Mouse (Mus musculus) layer of hippocampus, postnatal 10 days (tissue): ENCODE measurements at regions not wholly inside any gene's neighbourhood (a gene's known extent, or its start where the extent isn't known, plus 50 kb on each side); places are given as distances from the start of the nearest gene placed in this dataset.

Experiments used
- DNase-seq, 2 experiments: peaks; one replicate each; pipeline ENCODE4 v3.0.0; 2021; ENCODE audit warnings: low spot score in 2 of 2

- DNase-seq: no peak
Measured at GRCm38 (mm10) chr8:26283957-26284356, 164.6 kb downstream of the Gm45692 start.

GRCm38 (mm10) chr8:26287665-26288064 is 168.3 kb downstream of the Gm45692 start:
- DNase-seq: no peak

- no peak for DNase-seq
Measured at GRCm38 (mm10) chr8:26288163-26288562, 168.8 kb downstream of the Gm45692 start.

DNA sequence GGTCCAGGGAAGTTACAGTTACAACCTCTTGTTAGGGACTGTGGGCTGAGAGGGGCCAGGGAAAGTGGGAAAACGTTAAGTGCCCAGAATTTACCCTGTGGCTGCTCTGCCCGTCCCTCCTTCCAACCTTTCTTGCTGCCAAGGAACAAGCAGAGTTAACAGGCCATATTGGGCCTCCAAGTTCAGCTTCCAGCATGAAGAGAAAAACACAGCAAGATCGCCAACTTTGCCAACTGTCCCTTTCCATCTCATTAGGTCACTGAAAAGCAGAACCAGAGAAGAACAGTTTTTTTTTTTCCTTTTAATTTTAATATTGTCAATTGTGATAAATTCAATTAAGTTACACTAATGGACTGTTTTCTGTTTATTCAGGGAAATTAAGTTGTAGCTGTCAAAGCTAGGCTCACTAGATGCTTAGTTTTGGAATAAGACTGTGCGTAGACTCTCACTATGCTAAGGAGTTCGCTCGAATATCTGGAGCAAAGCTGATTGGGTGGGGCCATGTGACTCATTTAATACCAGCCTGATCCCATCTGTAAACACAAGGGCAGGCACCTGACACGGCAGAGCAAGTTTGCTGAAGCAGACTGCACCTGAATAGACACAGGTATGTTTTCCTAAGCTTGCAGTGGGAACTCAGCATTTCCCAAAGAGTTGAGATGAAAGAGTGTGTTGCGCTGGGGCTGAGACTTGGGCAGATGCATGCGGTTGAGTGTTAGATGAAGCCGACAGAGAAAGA is 178.9 kb downstream of the Gm45692 start:
- no peak for DNase-seq

DNA sequence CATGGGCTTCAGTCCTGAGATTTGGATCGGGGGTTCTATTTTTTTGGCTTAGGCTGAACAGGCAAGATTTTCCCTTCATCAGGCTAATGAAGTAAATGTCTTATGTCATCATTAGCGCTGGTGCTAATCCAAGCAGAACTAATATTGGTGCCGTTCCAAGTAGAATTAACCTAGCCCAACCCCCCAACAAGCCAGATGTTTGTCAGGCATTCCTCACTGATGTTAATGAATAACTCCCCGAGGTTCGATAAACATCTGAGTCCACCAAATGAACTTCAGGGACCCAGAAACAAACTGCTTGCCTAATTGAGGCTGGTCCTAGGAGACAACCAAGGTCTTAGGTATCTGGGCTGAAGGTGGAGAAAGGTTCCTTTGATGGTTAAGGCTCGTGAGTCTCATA is 180.9 kb downstream of the Gm45692 start:
- no peak for DNase-seq

- DNase-seq: no peak
Measured at GRCm38 (mm10) chr8:26301961-26302360, 182.6 kb downstream of the Gm45692 start.

DNA sequence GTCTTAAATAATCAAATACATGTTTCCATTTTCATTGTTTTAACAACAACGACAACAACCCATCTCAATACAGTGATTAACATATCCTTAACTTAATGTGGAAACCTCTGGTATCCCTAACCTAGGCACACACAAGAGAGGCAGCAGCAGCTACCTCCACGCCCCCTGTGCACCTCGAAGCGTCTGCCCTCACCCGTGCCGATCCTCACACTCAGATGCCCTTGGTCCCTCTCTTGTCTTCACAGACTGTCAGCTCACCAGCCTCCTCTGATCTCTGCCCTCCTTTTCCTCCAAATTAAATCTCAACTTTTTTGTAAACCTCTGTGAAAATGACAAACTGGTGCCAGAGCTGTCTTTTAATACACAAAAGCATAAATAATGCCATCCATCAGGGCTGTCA is 185.2 kb downstream of the Gm45692 start:
- no peak for DNase-seq

DNA sequence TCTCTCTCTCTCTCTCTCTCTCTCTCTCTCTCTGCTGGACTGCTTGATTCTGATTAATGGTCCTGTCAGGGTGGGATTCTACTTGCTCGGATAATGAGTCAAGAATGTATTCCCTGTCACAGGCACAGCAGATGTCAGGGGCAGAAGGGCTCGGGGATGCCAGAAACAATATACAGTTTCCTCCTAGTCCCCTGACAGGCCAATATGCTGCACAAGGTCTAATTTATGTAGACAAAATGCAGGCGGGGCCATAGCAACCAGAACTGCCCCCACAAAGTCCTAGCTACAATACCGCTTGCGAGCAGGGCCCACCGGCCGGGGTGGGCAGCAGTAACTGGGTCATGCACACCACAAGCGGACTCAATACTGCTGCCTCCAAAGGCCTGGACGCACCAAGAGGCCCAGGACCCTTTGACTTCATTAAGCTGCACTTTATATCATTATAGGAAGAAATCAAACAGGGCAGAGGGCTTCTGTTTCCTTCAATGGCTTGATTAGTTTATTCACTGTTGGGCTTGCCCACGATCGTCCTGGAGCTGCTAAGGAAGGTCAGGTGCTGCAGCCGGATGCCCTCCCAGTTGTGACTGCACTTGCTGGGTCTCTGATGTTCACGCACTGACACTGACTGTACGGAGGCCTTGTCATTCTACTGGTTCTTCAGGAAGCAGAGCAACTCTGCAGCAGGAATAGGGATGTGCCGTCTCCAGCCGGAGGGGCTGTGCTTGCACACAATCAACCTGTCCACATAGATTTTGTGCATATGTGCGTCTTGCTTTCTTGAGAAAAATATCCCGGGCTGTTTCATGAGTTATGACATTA is 185.9 kb downstream of the Gm45692 start:
- DNase-seq: no peak

- no peak for DNase-seq
Measured at GRCm38 (mm10) chr8:26308121-26308641, 188.8 kb downstream of the Gm45692 start.

DNA sequence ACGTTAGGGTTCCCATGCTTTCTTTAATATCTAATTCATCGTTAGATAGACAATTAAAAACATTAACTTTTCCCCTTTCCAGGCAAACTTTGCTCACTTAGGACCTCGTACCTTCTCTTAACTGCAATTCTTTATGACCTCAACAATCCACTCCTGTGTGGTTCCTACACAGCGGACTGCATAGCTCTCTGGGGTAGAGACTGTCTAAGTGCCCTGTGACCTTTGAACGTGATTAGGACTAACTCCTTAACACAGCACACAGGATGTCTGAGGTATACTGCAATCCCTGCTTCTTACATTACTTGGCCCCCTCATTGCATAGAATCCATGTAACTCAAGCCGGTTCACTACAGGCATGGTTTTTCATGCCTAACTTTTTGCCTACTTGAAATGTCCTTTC is 190.4 kb downstream of the Gm45692 start:
- DNase-seq: no peak

DNA sequence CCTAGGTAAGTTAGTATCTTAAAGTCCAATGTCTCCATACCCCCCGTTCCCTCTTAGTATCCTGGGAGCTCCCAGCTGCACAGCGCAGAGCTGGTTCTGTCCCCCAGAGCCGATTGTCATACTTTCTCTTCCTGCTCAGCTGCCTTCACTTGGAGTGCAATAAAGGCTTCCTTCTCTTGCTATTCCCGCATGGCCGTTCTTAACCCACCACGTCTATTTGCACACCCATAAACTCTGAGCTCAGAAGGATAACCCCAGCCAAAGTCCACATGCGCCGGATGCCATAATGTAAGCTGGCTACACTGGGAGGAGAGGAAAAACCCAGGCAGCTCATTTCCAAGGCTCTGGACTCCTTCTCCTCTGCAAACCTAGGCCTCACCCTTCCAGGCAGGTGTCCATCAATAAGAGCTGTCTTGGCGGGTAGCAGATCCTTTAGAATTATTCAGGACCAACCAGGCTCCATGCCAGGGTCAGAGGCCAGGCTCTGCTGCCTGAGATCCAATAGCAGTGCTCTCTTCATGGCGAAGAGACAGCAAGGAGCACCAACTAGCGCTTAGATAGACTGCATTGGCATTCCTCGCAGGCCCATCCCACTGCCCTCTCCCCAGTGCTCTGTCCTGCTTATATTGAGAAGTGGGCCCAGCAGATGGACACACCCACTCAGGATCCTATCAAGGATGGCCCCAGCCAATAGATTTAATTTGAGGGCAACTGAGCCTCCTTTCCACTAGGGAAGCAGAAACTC is 204.4 kb downstream of the Gm45692 start:
- no peak for DNase-seq

GRCm38 (mm10) chr8:26324606-26325005 is 205.3 kb downstream of the Gm45692 start:
- no peak for DNase-seq

- DNase-seq: no peak
Measured at GRCm38 (mm10) chr8:26329813-26330212, 210.5 kb downstream of the Gm45692 start.

- no peak for DNase-seq
Measured at GRCm38 (mm10) chr8:26336906-26337650, 217.7 kb downstream of the Gm45692 start.

DNA sequence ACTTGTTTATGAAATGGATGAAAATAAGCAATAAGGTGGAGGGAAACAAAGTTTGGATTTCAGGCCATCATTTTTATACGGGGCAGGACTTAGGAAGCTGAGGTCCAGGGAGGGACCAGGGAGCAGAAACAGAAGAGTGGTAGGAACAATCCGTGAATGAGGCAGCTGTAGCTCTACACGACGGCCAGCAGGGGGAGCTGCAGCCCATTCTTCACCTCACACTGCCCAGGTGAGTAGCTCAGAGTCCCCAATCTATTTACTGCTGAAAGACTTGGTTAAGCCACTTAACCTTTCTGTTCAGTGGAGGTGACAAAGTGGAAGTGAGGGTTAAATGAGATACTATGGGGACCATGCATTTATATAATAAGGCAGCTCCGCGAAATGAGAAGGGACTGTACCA is 225.7 kb downstream of the Gm45692 start:
- peak; percentile 74 to 80 for DNase-seq

GRCm38 (mm10) chr8:26349231-26349630 is 229.9 kb downstream of the Gm45692 start:
- no peak for DNase-seq

- no peak for DNase-seq
Measured at GRCm38 (mm10) chr8:26349854-26350253, 230.5 kb downstream of the Gm45692 start.

- no peak for DNase-seq
Measured at GRCm38 (mm10) chr8:26350616-26351015, 231.3 kb downstream of the Gm45692 start.

DNA sequence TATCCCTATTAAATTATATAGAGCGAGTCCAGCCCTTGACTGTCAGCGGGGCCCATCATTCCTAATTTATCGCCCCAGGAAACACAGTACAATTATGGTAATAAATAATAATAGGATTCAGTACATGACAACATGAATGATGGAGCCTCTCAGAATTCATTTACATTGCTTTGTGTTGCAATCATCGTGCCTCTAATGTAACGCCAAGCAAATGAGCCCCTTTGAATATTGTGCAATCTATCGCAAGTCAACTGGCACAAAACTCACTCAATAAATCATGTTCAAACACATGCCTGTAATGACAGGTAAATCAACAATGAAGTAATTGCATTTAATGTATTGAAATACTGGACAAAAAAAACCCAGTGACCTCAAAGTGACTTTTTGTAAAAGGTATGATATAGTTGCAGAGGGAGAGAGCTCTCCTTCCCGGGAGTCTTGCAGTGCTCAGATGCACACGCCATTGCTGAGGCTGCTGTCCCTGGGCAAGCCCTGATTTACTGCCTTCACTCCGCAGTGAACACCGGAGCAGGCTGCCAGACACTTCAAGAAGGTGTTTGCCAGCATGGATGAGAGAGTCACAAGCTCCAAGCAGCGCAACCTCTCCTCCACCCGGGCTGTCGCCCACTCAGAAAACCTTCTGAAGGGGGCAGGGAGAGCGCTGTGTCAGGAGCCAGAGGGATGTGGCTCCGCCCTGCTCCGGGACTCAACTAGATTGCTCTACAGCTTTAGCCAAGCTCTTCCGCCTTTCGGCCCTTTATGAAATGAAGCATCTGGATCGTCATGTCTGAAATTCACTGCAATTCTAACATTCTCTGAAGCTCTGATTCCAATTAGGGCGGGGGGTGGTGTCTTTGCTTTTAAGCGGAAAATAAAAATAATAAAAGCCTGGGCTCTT is 232.6 kb downstream of the Gm45692 start:
- peak; percentile 14 to 36 for DNase-seq

- DNase-seq: peak; percentile 14
Measured at GRCm38 (mm10) chr8:26352541-26353010, 233.2 kb downstream of the Gm45692 start.
